Mouse (Mus musculus) heart, adult 11 months (tissue): ENCODE data around the gene Gigyf2.

Experiments
- DNase-seq: peaks from one replicate; pipeline ENCODE4 v3.0.0; 2022

Gene Gigyf2

GRCm38 (mm10) chr1:87321071-87321470 is 5.7 kb upstream of the Gigyf2 start:
- DNase-seq, result peak; percentile 0

DNA sequence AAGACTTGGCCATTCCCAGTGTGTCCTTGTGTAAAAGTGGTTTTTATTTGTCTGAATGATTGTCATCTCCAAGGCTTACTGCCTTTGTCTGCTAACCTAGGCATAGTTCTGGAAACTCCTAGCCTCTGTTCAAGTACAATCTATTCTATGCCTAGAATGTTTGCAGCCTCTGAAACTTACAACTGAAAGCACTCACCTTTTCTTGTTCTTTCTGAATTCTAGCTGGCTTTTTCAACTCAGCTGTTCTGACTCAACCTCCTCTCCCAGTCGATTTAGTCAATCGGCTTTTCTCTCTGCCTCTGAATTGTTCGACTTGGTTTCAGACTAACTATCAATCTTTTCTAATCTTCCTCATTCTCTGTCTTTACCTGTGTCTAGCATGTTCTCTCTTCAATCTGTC is 4.0 kb upstream of the Gigyf2 start:
- DNase-seq, result no peak

DNA sequence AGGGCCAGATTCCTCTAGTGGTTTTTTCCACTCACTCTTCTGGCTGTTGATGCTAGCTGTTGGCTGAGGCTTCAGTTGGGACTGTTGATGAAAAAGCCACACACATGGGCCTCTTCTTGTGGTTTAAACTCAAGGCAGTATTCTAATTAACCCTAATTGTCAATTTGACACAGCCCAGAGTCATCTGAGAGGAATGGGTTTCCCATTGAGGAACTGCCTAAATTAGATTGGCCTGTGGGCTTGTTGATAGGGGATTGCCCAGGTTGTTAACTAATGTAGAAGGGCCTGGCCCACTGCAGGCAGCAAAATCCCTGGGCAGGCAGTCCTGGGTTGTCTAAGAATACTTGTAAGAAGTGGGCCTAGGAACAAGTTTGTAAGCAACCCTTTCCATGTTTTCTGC is 2.1 kb upstream of the Gigyf2 start:
- peak; percentile 45 for DNase-seq

- DNase-seq, result no peak
These were observed 515 bp downstream of the Gigyf2 start for GRCm38 (mm10) chr1:87327165-87327861.

GRCm38 (mm10) chr1:87331774-87332173 is 5.0 kb downstream of the Gigyf2 start:
- peak; percentile 68 for DNase-seq

GRCm38 (mm10) chr1:87350576-87350975 is 23.8 kb downstream of the Gigyf2 start:
- DNase-seq, result no peak

GRCm38 (mm10) chr1:87360276-87360675 is 33.5 kb downstream of the Gigyf2 start:
- no peak for DNase-seq

DNA sequence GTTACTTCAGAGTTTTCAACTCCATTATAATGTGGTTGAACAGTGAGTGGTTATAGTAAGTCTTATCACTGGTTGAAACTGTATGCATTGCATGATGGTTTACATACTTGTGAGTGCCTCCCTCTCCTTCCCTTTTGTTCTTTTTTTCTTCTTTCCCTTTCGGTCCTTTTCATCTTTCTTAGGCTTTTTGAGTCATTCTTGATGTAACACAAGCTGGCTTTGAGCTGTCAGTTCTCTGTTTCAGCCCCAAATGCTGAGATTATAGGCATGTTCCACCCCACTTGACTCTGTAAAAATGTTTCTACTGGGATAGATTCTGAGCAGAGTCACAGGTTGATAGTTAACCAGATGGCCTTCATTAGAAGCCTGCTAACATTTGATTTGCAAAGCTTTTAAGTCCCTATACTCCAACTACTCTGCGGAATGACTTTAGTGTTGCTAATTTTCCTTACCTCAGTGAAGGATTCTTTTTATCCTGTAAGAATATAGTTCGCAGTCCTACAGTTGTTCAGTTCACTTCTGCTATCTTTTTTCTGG is 51.3 kb downstream of the Gigyf2 start:
- DNase-seq, result no peak

DNA sequence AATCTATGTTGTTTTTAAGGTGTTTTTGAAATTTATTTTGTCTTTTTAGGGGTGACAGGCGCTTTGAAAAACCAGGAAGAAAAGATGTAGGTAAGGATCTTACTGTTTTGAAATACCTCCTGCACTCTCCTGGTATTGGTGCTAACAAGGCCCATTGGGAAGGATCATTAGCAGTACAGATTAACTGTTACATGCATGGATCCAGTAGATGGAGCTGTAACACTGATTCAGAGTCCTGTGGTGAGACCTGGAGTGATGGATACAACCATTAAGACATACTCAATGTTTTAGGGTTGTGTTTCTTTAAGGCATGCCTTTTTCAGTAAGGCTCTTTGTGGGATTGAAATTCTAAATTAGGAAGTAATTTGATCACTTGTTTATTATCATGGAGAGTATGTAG is 53.1 kb downstream of the Gigyf2 start:
- no peak for DNase-seq

- DNase-seq, result no peak
These were observed 54.4 kb downstream of the Gigyf2 start for GRCm38 (mm10) chr1:87381152-87381551.

- no peak for DNase-seq
These were observed 59.8 kb downstream of the Gigyf2 start for GRCm38 (mm10) chr1:87386436-87387092.

DNA sequence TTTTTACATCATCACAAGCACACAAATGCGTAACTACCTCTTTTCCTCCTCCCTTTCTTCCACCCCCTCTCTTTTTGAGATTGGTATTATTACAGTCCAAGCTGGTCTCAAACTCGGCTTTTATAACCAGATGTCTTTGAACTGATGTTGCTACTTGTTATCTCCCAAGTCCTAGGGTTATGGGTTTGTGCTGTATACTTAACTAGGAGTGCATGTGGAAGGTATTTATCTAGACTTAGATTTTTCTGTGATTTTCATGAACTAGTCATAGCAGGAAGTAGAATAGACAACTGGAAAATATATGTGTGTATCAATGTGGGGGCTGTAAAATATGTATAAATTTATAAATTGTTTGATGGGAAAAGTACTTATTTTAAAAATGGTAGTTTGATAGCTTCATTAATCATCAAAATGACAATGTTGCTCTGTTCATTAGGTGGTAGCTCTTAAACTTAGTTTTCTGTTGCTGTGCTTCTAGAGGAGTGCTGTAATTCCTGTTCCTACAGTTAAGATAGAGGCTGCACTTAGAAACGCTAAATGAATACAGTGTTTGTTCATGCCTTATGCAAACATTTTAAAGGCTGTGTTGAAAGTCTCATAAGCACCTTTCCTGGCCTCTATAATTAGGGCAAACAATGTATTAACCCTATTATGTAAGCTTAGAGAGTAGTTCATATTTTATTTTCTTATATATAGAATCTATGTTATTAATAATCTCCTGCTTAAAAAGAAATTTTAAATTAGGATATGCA is 66.8 kb downstream of the Gigyf2 start:
- no peak for DNase-seq

GRCm38 (mm10) chr1:87394594-87394993 is 67.8 kb downstream of the Gigyf2 start, which contains the start of gene Kcnj13:
Gene Kcnj13, minus strand, starts transcription at chr1:87394729.
- no peak for DNase-seq

DNA sequence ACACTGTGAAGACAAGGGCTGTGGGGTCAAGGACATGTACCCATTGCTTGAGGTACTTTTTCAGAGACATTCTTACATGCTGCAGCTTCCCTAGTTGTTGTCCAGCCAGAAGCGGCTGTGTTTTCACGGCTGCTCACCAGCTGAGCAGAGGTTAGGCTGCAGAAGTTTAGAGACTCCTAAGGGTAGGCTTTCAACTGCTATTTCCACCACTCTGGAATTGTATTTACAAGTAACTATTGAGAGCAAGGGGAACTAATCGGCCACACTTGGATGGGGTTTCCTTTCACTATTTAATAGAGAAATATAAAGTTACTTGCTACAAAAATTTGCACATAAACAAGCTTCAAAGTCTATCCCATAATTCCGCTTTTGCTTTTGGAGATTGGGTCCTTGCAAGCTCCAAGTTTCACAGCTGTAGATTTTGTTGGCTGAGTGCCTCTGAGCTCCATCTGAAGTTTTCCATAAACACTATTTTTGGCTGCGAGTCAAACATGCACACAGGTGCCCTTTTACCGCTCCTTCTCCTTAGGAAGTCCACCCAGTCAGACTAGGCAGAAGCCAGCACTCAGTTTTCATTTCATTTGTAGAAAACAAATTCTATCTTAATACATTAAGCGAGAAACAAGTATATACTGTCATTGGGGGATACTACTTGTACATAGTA is 70.3 kb downstream of the Gigyf2 start:
- no peak for DNase-seq

- DNase-seq, result no peak
These were observed 77.9 kb downstream of the Gigyf2 start for GRCm38 (mm10) chr1:87404710-87405109.

DNA sequence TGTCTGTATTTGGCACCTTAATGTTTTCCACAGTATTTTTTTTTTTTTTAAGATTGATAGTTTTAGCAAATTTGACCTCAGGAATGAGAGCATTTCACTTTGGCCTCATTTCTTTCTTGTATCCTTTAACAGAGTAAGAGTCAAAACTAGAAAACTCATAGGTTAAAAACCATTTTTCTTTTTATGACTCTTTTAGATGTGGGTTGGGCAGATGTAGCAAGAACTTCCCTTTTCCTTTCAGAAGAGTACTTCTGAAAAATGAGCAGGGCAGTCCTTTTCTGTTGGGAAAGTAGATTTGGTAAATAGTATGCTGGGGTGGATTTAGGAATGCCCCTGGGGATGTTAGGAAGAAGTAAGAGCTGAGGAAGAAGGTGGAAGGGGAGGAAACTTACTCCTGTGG is 79.2 kb downstream of the Gigyf2 start:
- DNase-seq, result no peak

- no peak for DNase-seq
These were observed 82.6 kb downstream of the Gigyf2 start for GRCm38 (mm10) chr1:87409380-87409779.

DNA sequence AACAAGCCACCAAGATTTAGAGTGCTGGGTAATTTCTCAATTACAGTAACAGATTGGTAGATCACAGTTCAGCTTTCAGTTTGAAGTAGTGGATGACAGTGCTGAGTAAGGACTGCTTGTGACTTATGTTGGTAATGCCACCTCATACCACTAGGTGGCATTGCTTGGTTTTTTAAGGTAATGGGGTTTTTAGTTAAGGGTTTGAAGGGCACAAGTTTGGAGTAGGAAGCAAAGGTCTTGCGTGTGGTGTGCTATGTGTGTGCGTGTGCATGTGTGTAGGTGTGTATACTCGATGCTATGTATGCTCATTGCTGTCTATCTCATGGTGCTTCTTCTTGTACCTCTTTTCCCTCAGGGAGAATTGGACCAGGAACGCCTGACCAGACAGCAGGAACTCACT is 91.9 kb downstream of the Gigyf2 start:
- no peak for DNase-seq

DNA sequence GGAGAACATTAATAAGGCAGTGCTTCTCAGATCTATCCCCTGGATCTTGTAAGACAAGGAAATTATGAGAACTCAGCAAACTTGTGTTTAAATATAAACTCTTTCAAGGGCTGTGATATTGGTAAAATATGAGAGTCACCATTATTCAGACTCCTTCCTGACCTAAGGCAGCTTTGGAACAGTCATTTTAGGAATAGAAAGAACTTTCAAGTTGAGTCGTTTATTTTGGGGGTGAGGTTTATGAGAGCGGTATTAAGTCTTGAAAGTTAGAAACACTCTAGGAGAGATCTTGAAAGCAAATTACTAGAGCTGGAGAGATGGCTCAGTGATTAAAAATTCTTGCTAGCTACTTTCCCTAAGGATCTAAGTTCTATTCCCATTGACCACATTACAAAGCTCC is 108.3 kb downstream of the Gigyf2 start:
- no peak for DNase-seq

DNA sequence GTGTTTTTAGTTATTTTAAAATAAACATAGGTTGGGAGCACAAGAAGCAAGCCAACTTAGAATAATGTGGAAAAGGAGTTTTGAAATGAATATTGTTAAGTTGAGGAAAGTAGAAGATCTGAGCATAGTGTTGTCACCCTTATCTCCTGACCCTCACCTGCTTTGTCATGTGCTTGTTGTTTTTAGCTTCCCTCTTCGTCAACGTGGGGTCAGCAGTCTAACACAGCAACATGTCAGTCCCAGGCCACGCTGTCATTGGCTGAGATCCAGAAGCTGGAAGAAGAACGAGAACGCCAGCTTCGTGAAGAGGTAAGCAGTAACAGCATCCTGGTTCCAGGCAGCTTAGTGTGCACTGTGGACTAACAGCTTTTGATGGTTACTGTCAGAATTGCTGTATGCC is 109.8 kb downstream of the Gigyf2 start:
- no peak for DNase-seq

DNA sequence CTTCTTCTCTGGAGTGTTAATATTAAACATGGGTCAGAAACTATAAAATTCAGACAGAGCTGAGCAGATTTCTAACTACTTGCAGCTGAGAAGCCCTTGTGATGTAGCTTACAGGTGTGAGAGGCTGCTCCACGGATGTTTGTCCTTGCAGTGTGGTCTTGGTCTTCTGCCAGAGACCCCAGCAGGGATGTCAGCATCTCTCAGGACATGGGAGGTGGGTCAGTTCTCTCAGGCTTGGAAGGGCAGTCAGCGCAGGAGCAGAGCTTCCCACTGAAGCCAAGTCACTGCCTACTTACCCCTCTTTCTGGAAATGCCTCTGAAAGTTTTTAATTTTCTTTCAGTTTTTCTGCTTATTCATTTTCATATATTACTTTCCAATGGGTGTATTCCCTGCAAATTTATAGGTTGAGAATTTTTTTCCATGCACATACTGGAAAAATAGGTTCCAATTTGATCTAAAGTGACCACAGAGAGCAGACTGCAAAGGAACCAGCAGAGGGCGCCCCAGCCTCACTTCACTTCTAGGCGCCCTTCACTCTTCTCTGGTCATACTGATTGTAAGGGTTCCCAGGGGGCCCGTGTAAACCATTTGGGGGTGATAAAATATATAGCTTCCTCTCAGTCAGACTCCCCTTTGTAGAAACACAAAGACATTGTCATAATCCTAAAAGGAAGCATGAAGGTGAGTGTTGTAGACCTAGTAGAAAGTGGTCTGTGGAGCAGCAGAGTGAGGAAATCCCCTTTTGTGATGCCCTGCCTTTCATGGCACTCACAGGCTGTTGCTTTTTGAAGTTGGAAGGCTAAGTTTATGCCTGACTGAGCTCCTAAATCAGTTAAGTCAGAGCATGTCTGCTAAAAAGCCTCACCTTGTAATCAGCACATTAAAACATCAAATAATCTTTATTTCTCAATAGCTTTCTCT is 120.6 kb downstream of the Gigyf2 start:
- DNase-seq, result peak; percentile 86

- DNase-seq, result peak; percentile 57
These were observed 122.6 kb downstream of the Gigyf2 start for GRCm38 (mm10) chr1:87449432-87449831.
